Mouse (Mus musculus): ENCODE data around the gene Hdgf. TPM values are rescaled to one million over a fixed set of nuclear protein-coding genes. Genes with fewer than 3 reads are reported as not detected.

Hdgf gene
- 182 and 186 TPM in 2 replicates for polyA plus RNA-seq (2012; rRNA removed)

DNA sequence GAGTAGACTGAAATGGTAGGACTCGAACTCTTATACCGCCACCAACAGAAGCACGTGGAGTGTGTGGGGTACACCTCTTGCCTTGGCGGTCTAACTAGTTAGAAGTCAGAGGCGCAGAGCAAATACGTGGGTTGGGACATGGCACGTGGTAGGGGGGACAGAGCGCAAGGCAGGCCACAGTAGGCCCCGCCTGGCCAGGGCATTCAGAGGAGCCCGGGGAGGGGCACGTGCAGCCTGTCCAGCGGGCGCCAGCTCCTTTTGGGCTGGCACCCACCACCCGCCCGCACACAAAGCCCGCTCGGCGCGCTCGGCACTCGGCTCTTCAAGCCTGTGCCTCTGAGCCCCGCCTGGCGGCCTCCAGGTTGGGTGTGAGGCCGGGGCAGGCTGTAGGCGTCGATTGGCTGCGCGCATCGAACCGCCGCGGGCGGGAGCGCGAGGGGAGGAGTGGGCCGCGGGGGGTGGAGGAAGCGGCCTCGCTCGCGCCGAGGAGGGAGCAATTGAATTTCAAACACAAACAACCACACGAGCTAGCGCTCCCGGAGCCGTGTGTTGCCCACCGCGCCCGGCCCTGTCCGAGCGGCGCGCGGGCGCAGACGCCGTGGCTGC, at the start of gene Hdgf:
Hdgf (plus strand) TSS at position 442 of the 606 bp plus-strand sequence.

DNA sequence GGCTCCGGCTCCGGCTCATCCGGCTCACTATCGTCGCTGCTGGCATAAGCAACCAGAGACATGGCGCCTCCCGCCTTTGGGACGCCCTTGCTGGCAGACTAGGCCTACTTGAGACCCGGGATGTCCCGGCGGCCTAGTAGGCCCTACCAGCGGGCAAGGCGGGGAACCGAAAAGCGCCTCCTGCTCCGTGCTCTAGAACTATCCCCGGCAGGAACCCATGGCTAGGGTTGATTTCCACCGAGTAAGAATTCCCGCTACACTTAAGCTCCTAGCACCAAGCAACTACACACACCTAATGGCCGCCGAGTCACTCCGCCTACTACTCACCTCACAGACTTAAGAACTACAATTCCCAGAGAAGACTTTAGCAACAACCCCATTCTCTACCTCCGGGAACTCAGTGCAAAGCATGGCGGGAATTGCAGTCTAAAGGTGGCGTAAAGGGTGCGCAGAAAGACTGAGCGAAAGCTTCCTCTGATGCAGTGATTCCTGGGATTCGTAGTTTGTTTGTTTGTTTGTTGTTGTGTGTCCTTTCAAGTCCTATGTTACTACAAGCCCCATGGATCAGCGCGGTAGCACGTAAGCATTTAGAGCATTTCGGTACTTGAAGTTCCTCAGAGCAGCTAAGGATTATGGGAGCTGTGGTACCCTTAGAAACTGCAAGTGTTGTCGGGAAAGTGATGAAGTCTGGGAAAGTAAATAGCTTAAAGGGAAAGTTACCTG, 20.7 kb upstream of the Hdgf start, which contains the start of gene Prcc:
Prcc (minus strand) TSS at position 328 of the 723 bp plus-strand sequence.

DNA sequence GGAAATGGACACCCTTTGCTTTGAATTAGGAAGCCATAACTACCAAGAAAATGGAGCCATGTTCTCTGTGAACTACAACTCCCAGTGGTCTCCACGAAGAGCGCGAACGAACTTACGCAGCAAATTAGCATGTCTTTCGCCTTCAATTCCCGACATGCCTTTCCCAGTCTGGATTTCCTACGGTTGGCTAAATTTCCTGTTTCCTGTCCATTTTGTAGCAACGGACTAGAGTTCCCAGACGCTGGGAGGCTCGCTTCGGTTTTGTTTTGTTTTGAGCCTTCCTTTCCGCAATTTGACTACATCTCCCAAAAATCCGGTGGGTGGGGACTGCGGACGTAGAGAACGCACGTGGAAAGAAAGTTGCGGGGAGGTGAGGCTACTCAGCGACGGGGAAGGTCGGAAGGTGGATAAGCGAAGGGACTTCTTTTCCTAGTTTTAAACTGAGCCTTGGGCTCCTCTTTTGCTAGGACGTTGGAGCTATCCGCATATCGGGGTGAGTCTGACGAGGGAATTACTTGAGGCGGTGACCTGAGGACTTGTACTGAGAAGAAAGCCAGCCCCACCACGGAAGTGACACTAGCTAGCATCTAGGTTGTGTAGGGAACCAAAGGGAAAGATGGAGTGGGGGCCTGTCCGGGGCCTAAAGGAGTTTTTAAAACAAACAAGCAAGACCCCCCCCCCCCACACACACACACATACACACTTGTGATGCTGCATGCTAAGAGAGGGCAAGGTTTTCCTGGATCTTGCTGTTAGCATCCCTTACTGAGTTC, 13.4 kb downstream of the Hdgf start, which contains the start of gene Mrpl24:
Mrpl24 (plus strand) TSS at position 171 of the 773 bp plus-strand sequence.

DNA sequence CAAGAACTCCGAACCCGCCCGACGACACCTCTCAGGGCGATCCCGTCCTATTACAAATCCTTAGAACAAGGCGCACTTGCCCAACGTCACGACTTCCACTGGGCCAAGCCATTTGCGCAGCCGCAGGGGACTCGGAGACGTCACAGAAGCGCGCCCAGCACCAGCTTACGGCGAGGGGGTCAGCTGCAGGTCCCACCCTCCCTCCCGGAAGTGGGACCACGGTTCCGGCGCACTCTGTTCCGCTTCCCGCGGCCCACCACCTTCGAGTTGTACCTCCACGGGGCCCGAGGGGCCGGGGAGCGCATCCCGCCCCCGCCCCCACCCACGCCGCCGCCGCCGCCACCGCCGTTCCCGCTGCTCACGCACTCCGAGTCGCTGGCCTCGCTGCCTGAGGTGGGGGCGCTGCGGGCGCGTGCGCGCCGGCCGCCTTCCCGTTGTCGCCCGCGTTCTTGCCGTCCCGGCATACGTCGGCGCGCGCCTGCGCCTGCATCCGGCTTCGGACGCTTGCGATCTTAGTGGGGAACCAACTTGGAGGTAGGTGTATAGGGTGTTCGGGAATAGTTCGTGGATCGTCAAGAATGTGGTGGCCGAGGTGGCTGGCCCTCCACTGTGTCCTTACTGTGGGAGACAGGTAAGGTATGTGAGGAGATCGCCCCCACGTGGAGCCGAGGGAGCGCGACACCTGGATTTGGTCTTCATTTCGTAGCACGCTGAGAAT, 24.1 kb downstream of the Hdgf start, which contains the start of the genes Isg20l2 and Rrnad1:
Isg20l2 (plus strand) TSS at position 237 of the 718 bp plus-strand sequence.
Rrnad1 (minus strand) TSS at position 640 of the 718 bp plus-strand sequence.

DNA sequence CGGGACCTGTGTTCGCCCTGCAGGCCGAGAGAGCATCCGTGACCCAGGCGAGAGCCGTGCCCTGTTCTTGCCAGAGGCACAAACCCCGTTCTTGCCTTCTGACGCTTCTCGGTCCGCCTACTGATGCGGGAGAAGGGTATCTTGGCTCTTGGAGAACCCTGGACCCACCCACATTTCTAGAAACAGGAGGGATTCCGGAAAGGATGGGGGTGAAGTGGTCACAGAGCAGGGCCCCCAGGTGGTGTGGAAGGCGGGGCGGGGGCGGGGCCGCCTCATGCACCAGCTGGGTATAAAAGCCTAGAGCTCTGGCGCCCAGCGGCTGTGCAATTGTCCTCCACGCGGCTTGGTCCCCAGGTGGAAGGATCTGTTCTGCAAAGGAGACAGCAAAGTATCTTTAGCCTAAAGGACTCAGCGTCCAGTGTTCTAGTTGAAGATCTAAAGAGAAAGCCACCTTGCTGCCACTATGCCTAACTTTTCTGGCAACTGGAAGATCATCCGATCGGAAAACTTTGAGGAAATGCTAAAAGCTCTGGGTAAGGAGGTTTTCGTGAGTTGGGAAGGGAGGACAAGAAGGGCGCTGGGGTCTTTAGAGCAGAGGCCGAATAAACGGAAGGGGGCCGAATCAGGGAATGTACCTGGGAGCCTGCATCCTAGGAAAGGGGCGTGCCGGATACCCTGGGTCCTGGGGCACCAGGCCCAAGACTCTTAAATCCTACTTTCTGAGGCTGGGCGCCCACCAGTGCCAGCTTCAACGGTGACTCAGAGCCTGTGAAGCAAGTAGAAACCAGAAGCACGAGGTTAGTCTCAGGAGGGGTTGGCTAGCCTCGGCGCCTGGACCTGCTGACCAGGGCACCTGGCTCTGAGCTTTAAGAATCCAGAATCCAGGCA, 42.5 kb downstream of the Hdgf start, which contains the start of gene Crabp2:
Crabp2 (plus strand) TSS at position 289 of the 888 bp plus-strand sequence.

Other genes with a start within 250 kb of the Hdgf start
- gene Lrrc71, start 157.7 kb upstream of the Hdgf start, polyA plus RNA-seq (2012; rRNA removed) = 0.08 and 0.10 TPM in 2 replicates
- 0.09 TPM in 2 replicates for gene Ntrk1, start 111.2 kb upstream of the Hdgf start, polyA plus RNA-seq (2012; rRNA removed)
- 0.02 and 0.05 TPM in 2 replicates for gene Insrr, start 109.4 kb upstream of the Hdgf start, polyA plus RNA-seq (2012; rRNA removed)
- 4.1 and 5.0 TPM in 2 replicates for gene Pear1, start 82.0 kb upstream of the Hdgf start, polyA plus RNA-seq (2012; rRNA removed)
- gene Sh2d2a, start 59.6 kb upstream of the Hdgf start, polyA plus RNA-seq (2012; rRNA removed) = 0.05 and 0.09 TPM in 2 replicates
- gene Prcc, start 20.7 kb upstream of the Hdgf start, polyA plus RNA-seq (2012; rRNA removed) = 15.3 and 16.8 TPM in 2 replicates
- gene Mrpl24, start 13.2 kb downstream of the Hdgf start, polyA plus RNA-seq (2012; rRNA removed) = 56.6 and 60.1 TPM in 2 replicates
- gene Isg20l2, start 24.0 kb downstream of the Hdgf start, polyA plus RNA-seq (2012; rRNA removed) = 12.8 and 16.7 TPM in 2 replicates
- 8.5 and 8.9 TPM in 2 replicates for gene Rrnad1, start 24.4 kb downstream of the Hdgf start, polyA plus RNA-seq (2012; rRNA removed)
- 0.09 and 0.93 TPM in 2 replicates for gene Crabp2, start 42.3 kb downstream of the Hdgf start, polyA plus RNA-seq (2012; rRNA removed)
- gene Nes, start 64.8 kb downstream of the Hdgf start, polyA plus RNA-seq (2012; rRNA removed) = 1.1 and 1.8 TPM in 2 replicates
- gene Bcan, start 93.9 kb downstream of the Hdgf start, polyA plus RNA-seq (2012; rRNA removed) = 0.01 TPM in 1 of 2 replicates, not detected in the other
- gene Hapln2, start 121.3 kb downstream of the Hdgf start, polyA plus RNA-seq (2012; rRNA removed) = not detected in 2 replicates
- 13.5 and 14.6 TPM in 2 replicates for gene Gpatch4, start 136.8 kb downstream of the Hdgf start, polyA plus RNA-seq (2012; rRNA removed)
- gene Naxe, start 152.2 kb downstream of the Hdgf start, polyA plus RNA-seq (2012; rRNA removed) = 22.7 and 25.6 TPM in 2 replicates
- not detected in 2 replicates for gene Ttc24, start 172.0 kb downstream of the Hdgf start, polyA plus RNA-seq (2012; rRNA removed)
- gene Iqgap3, start 175.7 kb downstream of the Hdgf start, polyA plus RNA-seq (2012; rRNA removed) = 7.0 and 8.7 TPM in 2 replicates
- 8.7 and 10.4 TPM in 2 replicates for gene Mef2d, start 236.1 kb downstream of the Hdgf start, polyA plus RNA-seq (2012; rRNA removed)

Measured in liver, embryonic 14 days (tissue).